Mouse (Mus musculus) telencephalon, adult 2 months (tissue): ENCODE results near the gene Col9a1.

ENCODE experiments used
- DNase-seq: peaks from one replicate; pipeline ENCODE4 v3.0.0-alpha.2; 2011; ENCODE audit warnings: low read depth, low spot score

Col9a1 gene

GRCm38 (mm10) chr1:24294979-24295942 lies 117.9 kb downstream of the Col9a1 start:
- no peak for DNase-seq

DNA sequence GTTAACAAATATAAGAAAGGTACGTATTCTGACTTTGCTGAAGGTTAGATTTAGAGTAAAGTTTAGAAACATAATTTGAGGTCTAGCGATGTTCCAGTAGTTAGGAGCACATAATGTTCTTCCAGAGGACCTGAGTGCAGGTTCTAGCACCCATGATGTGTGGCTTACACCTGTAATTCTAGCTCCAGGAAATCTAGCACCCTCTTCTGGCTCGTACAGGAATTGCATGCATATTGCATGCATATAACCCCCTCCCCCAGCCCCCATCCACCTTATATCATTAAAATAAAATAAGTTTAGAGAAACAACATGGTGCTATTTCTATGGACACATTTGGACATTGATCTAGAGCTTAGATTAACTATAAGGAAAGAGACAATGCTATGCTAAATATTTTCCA lies 123.3 kb downstream of the Col9a1 start:
- DNase-seq = no peak
